Mouse (Mus musculus) liver, adult 2 months (tissue): ENCODE measurements around the gene Scg5. TPM values are rescaled to one million over a fixed set of nuclear protein-coding genes. Genes with fewer than 3 reads are reported as not detected.

Experiments used
- DNase-seq: peaks from one replicate; pipeline ENCODE4 v3.0.0-alpha.2; 2011; ENCODE audit warnings: low read depth, low spot score; ENCODE audit errors: extremely low read depth
- H3K27ac ChIP-seq: fragments of 200-500 bp; replicated peaks from 2 replicates; pipeline ENCODE4 v1.5.1; 2012; ENCODE audit warnings: low read depth, mild to moderate bottlenecking, control low read depth, inconsistent platforms, low read length; ENCODE audit not compliant: insufficient read depth
- H3K27me3 ChIP-seq: fragments of 200-500 bp; 2 replicates; pipeline ENCODE4 v1.6.1; 2012; ENCODE audit warnings: mild to moderate bottlenecking, moderate library complexity, low read length, inconsistent platforms; ENCODE audit not compliant: control insufficient read depth, insufficient read depth
- H3K36me3 ChIP-seq: fragments of 200-500 bp; 2 replicates; pipeline ENCODE4 v1.6.1; 2012; ENCODE audit warnings: low read length, inconsistent platforms; ENCODE audit not compliant: control insufficient read depth, insufficient read depth
- H3K4me1 ChIP-seq: fragments of 200-500 bp; 2 replicates; pipeline ENCODE4 v1.6.1; 2011; ENCODE audit warnings: low read length; ENCODE audit not compliant: control insufficient read depth, insufficient read depth
- H3K4me3 ChIP-seq: fragments of 200-500 bp; 2 replicates; pipeline ENCODE4 v1.5.1; 2011; ENCODE audit warnings: low read depth, mild to moderate bottlenecking, control low read depth, low read length, moderate library complexity; ENCODE audit not compliant: insufficient read depth
- H3K79me2 ChIP-seq: fragments of 200-500 bp; 2 replicates; pipeline ENCODE4 v1.6.1; 2012; ENCODE audit warnings: inconsistent platforms, mild to moderate bottlenecking, low read length, moderate library complexity; ENCODE audit not compliant: control insufficient read depth, insufficient read depth
- H3K9ac ChIP-seq: fragments of 200-500 bp; 2 replicates; pipeline ENCODE4 v1.6.1; 2012; ENCODE audit warnings: low read depth, mild to moderate bottlenecking, control low read depth, inconsistent platforms, low read length
- CTCF ChIP-seq: fragments of 200-500 bp; IDR thresholded peaks from 2 replicates; pipeline ENCODE4 v1.5.1; 2011; ENCODE audit warnings: low read depth, low read length, control low read depth
- POLR2A ChIP-seq: fragments of 200-500 bp; IDR thresholded peaks from 2 replicates; pipeline ENCODE4 v1.6.1; 2011; ENCODE audit warnings: low read length, control low read depth; ENCODE audit not compliant: insufficient read depth; ENCODE audit errors: extremely low read depth
- WGBS: fragments of 180-500 bp; shearing (Covaris S2); methylation state at CpG from one replicate; pipeline ENCODE4 v1.1.7; 2018; 5-methylcytosine and 5-hydroxymethylcytosine counted together
- polyA plus RNA-seq: library from polyadenylated mRNA; depleted of rRNA; stranded (reverse); fragments of >200 nt; gene quantifications from 2 replicates; pipeline ENCODE4 v1.2.3, GENCODE M21; 2012
- total RNA-seq: library from RNA; depleted of rRNA; stranded (reverse); fragments of >200 nt; gene quantifications from 2 replicates; pipeline ENCODE4 v1.2.3, GENCODE M21; 2014

Gene Scg5
- total and polyA plus RNA-seq, 2 experiments: 0.07 TPM; not detected in 1

- no peak overlapping the region for H3K27ac ChIP-seq
- no peaks in the 10 kb centered on the region for H3K36me3 ChIP-seq
- H3K27me3 ChIP-seq: no peaks in the 10 kb centered on the region
- no peak overlapping the region for H3K9ac ChIP-seq
- TF ChIP-seq POLR2A: no peak
- TF ChIP-seq CTCF: no peak
- no peak overlapping the region for H3K4me3 ChIP-seq
- H3K4me1 ChIP-seq: no peaks in the 10 kb centered on the region
- H3K79me2 ChIP-seq: no peaks in the 10 kb centered on the region
- DNase-seq: no peak
- 87% methylated on average over 14 of the region's 14 CpGs for WGBS
Measured at GRCm38 (mm10) chr2:113817681-113818606, 11.0 kb downstream of the Scg5 start.

DNA sequence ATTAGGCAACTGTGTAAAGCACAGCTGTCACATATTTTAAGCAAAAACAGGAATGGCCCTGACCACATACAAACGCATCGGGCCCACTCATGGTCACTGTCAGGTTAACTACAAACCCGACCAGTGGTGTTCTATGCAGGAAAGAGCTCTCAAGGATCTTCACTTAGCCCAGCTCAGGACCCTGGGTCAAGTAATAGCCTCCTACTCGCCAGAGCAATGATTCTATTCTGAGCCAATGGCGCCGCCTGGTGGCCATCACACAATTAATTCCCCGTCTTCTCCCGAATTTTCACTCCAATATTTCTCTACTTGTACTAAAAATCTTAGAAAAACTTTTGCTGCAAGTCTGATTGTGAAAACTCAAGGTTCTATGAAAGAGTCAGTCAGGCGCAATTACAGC is 21.3 kb downstream of the Scg5 start:
- TF ChIP-seq CTCF: peak; percentile 67
- no peak for TF ChIP-seq POLR2A
- no peaks in the 10 kb centered on the region; the same call in 1 of the 2 replicates for H3K27me3 ChIP-seq
- WGBS: 21% methylated on average over 9 of the region's 9 CpGs
- no peaks in the 10 kb centered on the region for H3K79me2 ChIP-seq
- DNase-seq: peak; percentile 20
- H3K9ac ChIP-seq: no peak overlapping the region
- no peak overlapping the region for H3K4me3 ChIP-seq
- H3K4me1 ChIP-seq: no peaks in the 10 kb centered on the region
- H3K36me3 ChIP-seq: no peaks in the 10 kb centered on the region
- no peak overlapping the region for H3K27ac ChIP-seq

- H3K4me1 ChIP-seq: no peaks in the 10 kb centered on the region
- no peaks in the 10 kb centered on the region for H3K36me3 ChIP-seq
- H3K4me3 ChIP-seq: no peak overlapping the region
- no peaks in the 10 kb centered on the region; the same call in 1 of the 2 replicates for H3K27me3 ChIP-seq
- DNase-seq: no peak
- WGBS: 79% methylated on average over 10 of the region's 10 CpGs
- no peak overlapping the region for H3K27ac ChIP-seq
- H3K9ac ChIP-seq: no peak overlapping the region
- no peak for TF ChIP-seq POLR2A
- TF ChIP-seq CTCF: no peak
- H3K79me2 ChIP-seq: no peaks in the 10 kb centered on the region
Measured at GRCm38 (mm10) chr2:113806851-113807577, 21.9 kb downstream of the Scg5 start.

DNA sequence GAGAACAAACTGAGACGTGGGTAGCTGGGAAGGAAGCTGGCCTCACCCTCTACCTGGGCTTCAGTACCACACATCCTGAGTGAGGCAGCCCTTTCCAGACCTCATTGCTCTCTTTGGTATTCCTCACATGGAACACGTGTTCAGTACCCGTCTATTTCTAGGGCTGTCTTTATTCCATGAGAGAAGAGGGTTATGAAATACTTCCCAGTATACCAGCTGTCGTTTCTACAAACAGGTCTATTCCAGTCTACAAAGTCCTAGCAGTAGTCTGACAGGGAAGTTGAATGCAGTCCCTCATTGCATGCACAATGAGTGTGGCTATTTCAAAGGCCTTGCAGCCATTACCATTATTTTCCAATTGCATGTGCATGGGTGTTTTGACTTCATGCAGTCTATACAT is 23.2 kb downstream of the Scg5 start:
- H3K79me2 ChIP-seq: no peaks in the 10 kb centered on the region
- DNase-seq: no peak
- H3K4me3 ChIP-seq: no peak overlapping the region
- TF ChIP-seq CTCF (no peak), POLR2A (no peak)
- WGBS: 70% methylated on average over 4 of the region's 4 CpGs
- H3K27me3 ChIP-seq: no peaks in the 10 kb centered on the region; the same call in 1 of the 2 replicates
- no peaks in the 10 kb centered on the region for H3K36me3 ChIP-seq
- H3K4me1 ChIP-seq: no peaks in the 10 kb centered on the region
- H3K9ac ChIP-seq: no peak overlapping the region
- no peak overlapping the region for H3K27ac ChIP-seq

- Histone ChIP-seq H3K36me3 (no peaks in the 10 kb centered on the region), H3K27ac (no peak overlapping the region), H3K27me3 (no peaks in the 10 kb centered on the region; the same call in 1 of the 2 replicates), H3K9ac (no peak overlapping the region), H3K4me3 (no peak overlapping the region), H3K79me2 (no peaks in the 10 kb centered on the region), H3K4me1 (no peaks in the 10 kb centered on the region)
- DNase-seq: no peak
- WGBS: 24% methylated on average over 1 of the region's 1 CpGs
- no peak for TF ChIP-seq CTCF
- no peak for TF ChIP-seq POLR2A
Measured at GRCm38 (mm10) chr2:113803753-113804152, 25.2 kb downstream of the Scg5 start.
